Mouse (Mus musculus) CH12.LX (cell line): ENCODE measurements around the gene Dpp6. TPM values are rescaled to one million over a fixed set of nuclear protein-coding genes. Genes with fewer than 3 reads are reported as not detected.

Source experiments
- DNase-seq: peaks from one replicate; pipeline ENCODE4 v3.0.0-alpha.2; 2013; ENCODE audit errors: extremely low read depth
- H3K27ac ChIP-seq: 2 replicates; pipeline ENCODE4 v1.5.1; 2012; ENCODE audit warnings: low read depth, mild to moderate bottlenecking, control low read depth, moderate library complexity; ENCODE audit not compliant: insufficient read depth
- H3K27me3 ChIP-seq: replicated peaks from 2 replicates; pipeline ENCODE3; 2012; ENCODE audit warnings: inconsistent platforms
- H3K36me3 ChIP-seq, 2 experiments: replicated peaks in 1 of 2; 2 replicates each; pipeline versions ENCODE3 to v1.6.1; 2012; ENCODE audit warnings: inconsistent platforms in 1 of 2, low read length in 1 of 2, mild to moderate bottlenecking in 1 of 2, mixed read lengths in 1 of 2, moderate library complexity in 1 of 2; ENCODE audit not compliant: control insufficient read depth in 1 of 2, insufficient read depth in 1 of 2
- H3K4me1 ChIP-seq, 2 experiments: 2 replicates each; pipeline ENCODE4 v1.6.1; 2012; ENCODE audit warnings: inconsistent platforms in 1 of 2, moderate library complexity in 1 of 2; ENCODE audit not compliant: insufficient read depth in 2 of 2, control insufficient read depth in 1 of 2
- H3K4me2 ChIP-seq: 2 replicates; pipeline ENCODE4 v1.6.1; 2012; ENCODE audit warnings: low read depth, mild to moderate bottlenecking, control low read depth; ENCODE audit not compliant: poor library complexity, insufficient read depth, severe bottlenecking
- H3K4me3 ChIP-seq, 3 experiments: fragments of 150-350 bp in 1 of 3; sonication (generic) in 1 of 3; replicated peaks in 1 of 3; 2 replicates each; pipeline versions ENCODE3 to v1.5.1; 2011 to 2012; ENCODE audit warnings: low read depth in 2 of 3, low read length in 2 of 3, mild to moderate bottlenecking in 2 of 3, moderate library complexity in 2 of 3, control low read depth in 1 of 3, improper control_type of control experiment in 1 of 3, inconsistent platforms in 1 of 3, mixed read lengths in 1 of 3; ENCODE audit not compliant: poor library complexity in 1 of 3
- H3K79me2 ChIP-seq: replicated peaks from 2 replicates; pipeline ENCODE4 v1.6.1; 2012; ENCODE audit warnings: mild to moderate bottlenecking, moderate library complexity; ENCODE audit not compliant: control insufficient read depth, poor library complexity, insufficient read depth, severe bottlenecking; ENCODE audit errors: extremely low read depth
- H3K9ac ChIP-seq: 2 replicates; pipeline ENCODE4 v1.6.1; 2012; ENCODE audit warnings: low read depth, mild to moderate bottlenecking, control low read depth, moderate library complexity; ENCODE audit not compliant: insufficient read depth
- H3K9me3 ChIP-seq: replicated peaks from 2 replicates; pipeline ENCODE3; 2012; ENCODE audit warnings: low read length, inconsistent platforms, mixed read lengths
- CHD2 ChIP-seq: IDR thresholded peaks from 2 replicates; pipeline ENCODE4 v1.6.1; 2011; ENCODE audit warnings: low read length, improper control_type of control experiment
- EP300 ChIP-seq: IDR thresholded peaks from 2 replicates; pipeline ENCODE4 v1.6.1; 2011; ENCODE audit warnings: low read length, improper control_type of control experiment
- GABPA ChIP-seq: IDR thresholded peaks from 2 replicates; pipeline ENCODE4 v1.6.1; 2012; ENCODE audit warnings: low read depth, low read length, improper control_type of control experiment, inconsistent platforms; ENCODE audit not compliant: insufficient replicate concordance
- HCFC1 ChIP-seq: IDR thresholded peaks from 2 replicates; pipeline ENCODE4 v1.6.1; 2012; ENCODE audit warnings: low read depth, mild to moderate bottlenecking, inconsistent platforms, low read length, improper control_type of control experiment
- JUN ChIP-seq: IDR thresholded peaks from 2 replicates; pipeline ENCODE4 v1.6.1; 2011; ENCODE audit warnings: low read depth, mild to moderate bottlenecking, low read length, improper control_type of control experiment, moderate library complexity; ENCODE audit not compliant: insufficient read depth
- MAFK ChIP-seq: IDR thresholded peaks from 2 replicates; pipeline ENCODE4 v1.6.1; 2011; ENCODE audit warnings: low read length, improper control_type of control experiment; ENCODE audit not compliant: insufficient replicate concordance
- MAX ChIP-seq: IDR thresholded peaks from 2 replicates; pipeline ENCODE4 v1.6.1; 2011; ENCODE audit warnings: low read length, improper control_type of control experiment
- MAZ ChIP-seq: IDR thresholded peaks from 2 replicates; pipeline ENCODE4 v1.6.1; 2012; ENCODE audit warnings: low read depth, mild to moderate bottlenecking, inconsistent platforms, low read length, improper control_type of control experiment, moderate library complexity
- MXI1 ChIP-seq: IDR thresholded peaks from 2 replicates; pipeline ENCODE4 v1.6.1; 2011; ENCODE audit warnings: mild to moderate bottlenecking, low read depth, low read length, improper control_type of control experiment
- POLR2AphosphoS2 ChIP-seq: IDR thresholded peaks from 2 replicates; pipeline ENCODE4 v1.6.1; 2011; ENCODE audit warnings: low read depth, low read length, improper control_type of control experiment
- RCOR1 ChIP-seq: conservative IDR thresholded peaks from 2 replicates; pipeline ENCODE4 v1.6.1; 2012; ENCODE audit warnings: low read depth, mild to moderate bottlenecking, inconsistent platforms, low read length, improper control_type of control experiment
- SIN3A ChIP-seq: IDR thresholded peaks from 2 replicates; pipeline ENCODE4 v1.6.1; 2012; ENCODE audit warnings: low read length, improper control_type of control experiment, inconsistent platforms
- SMC3 ChIP-seq: IDR thresholded peaks from 2 replicates; pipeline ENCODE4 v1.6.1; 2011; ENCODE audit warnings: low read depth, low read length, improper control_type of control experiment
- TBP ChIP-seq: conservative IDR thresholded peaks from 2 replicates; pipeline ENCODE4 v1.6.1; 2011; ENCODE audit warnings: low read depth, low read length, improper control_type of control experiment
- TCF12 ChIP-seq: IDR thresholded peaks from 2 replicates; pipeline ENCODE4 v1.6.1; 2014; ENCODE audit warnings: low read depth, mild to moderate bottlenecking, inconsistent platforms, low read length, improper control_type of control experiment
- UBTF ChIP-seq: IDR thresholded peaks from 2 replicates; pipeline ENCODE4 v1.6.1; 2012; ENCODE audit warnings: low read depth, mild to moderate bottlenecking, inconsistent platforms, low read length, improper control_type of control experiment, moderate library complexity
- dilution Hi-C: fragments of 300-500 bp; cut with MboI; formaldehyde crosslinking; loops from 2 replicates; pipeline ENCODE4 v1.14.3; 2020; ENCODE audit warnings: low sequenced_read_pairs; ENCODE audit not compliant: extremely low pct_unique_long_range_greater_than_20kb, extremely low pct_ligation_motif_present
- in situ Hi-C: fragments of 300-500 bp; cut with MboI; formaldehyde crosslinking; loops from 3 replicates; pipeline ENCODE4 v1.14.3; 2019; ENCODE audit warnings: low sequenced_read_pairs, low pct_ligation_motif_present, low pct_unique_long_range_greater_than_20kb, mixed read lengths
- polyA plus RNA-seq: library from polyadenylated mRNA; unstranded; fragments of >175 nt; gene quantifications from 2 replicates; pipeline ENCODE4 v1.2.1, GENCODE M21; 2012; ENCODE audit warnings: low read depth; ENCODE audit not compliant: insufficient read length
- total RNA-seq, 2 experiments: library from RNA; depleted of rRNA; stranded (reverse); fragments of 300-350 nt in 1 of 2; fragments of >200 nt in 1 of 2; gene quantifications; 2 replicates each; pipeline ENCODE4 v1.2.3; 2012 to 2014

The Dpp6 gene
- total and polyA plus RNA-seq, 3 experiments, result not detected

- H3K79me2 ChIP-seq, result no peaks in the 10 kb centered on the region
- H3K9ac ChIP-seq, result no peak overlapping the region
- H3K4me3 ChIP-seq, result no peak overlapping the region
- no peak overlapping the region for H3K27ac ChIP-seq
- no peak overlapping the region for H3K4me2 ChIP-seq
- peaks cover 0 to 43% of the 10 kb centered on the region in 2 experiments; a peak in 2 of 4 replicates for H3K4me1 ChIP-seq
- no peak for DNase-seq
- in situ Hi-C loops (no loop called here), dilution Hi-C loops (no loop called here)
- no peaks in the 10 kb centered on the region for H3K27me3 ChIP-seq
- TF ChIP-seq MAFK, result no peak
- TF ChIP-seq RCOR1, result no peak
- TF ChIP-seq MAZ, result no peak
- TF ChIP-seq MXI1, result no peak
- no peak for TF ChIP-seq JUN
- TF ChIP-seq SIN3A, result no peak
- no peak for TF ChIP-seq EP300
- TF ChIP-seq HCFC1, result no peak
- no peak for TF ChIP-seq TCF12
- no peak for TF ChIP-seq CHD2
- TF ChIP-seq GABPA, result no peak
- TF ChIP-seq SMC3, result no peak
- no peak for TF ChIP-seq POLR2AphosphoS2
- H3K36me3 ChIP-seq, result no peaks in the 10 kb centered on the region
- peaks cover 32% of the 10 kb centered on the region for H3K9me3 ChIP-seq
Observed at GRCm38 (mm10) chr5:27324346-27324928, 507.4 kb downstream of the Dpp6 start.

GRCm38 (mm10) chr5:27336698-27337097 is 519.7 kb downstream of the Dpp6 start:
- H3K4me2 ChIP-seq, result no peak overlapping the region
- no peak overlapping the region for H3K27ac ChIP-seq
- H3K4me1 ChIP-seq, result no peaks in the 10 kb centered on the region
- peaks cover 32% of the 10 kb centered on the region for H3K9me3 ChIP-seq
- TF ChIP-seq POLR2AphosphoS2 (no peak), MAX (no peak), TBP (no peak), UBTF (no peak)
- H3K36me3 ChIP-seq, result no peaks in the 10 kb centered on the region
- in situ Hi-C loops, result no loop called here
- DNase-seq, result no peak
- H3K27me3 ChIP-seq, result no peaks in the 10 kb centered on the region
- H3K4me3 ChIP-seq, result no peak overlapping the region
- no peak overlapping the region for H3K9ac ChIP-seq
- dilution Hi-C loops, result no loop called here
- H3K79me2 ChIP-seq, result no peaks in the 10 kb centered on the region
